Mouse (Mus musculus): Measurements from ENCODE around the gene Gm3138.
"Not testable (repeated sequence)": the region's sequence is repeated elsewhere in the genome, so short reads cannot be mapped to it uniquely, and the experiment has no call there.

Gene Gm3138

GRCm38 (mm10) chr14:4249331-4249730 lies at the start of gene Gm3138:
Gm3138 (plus strand) TSS chr14:4249631.
- not testable (repeated sequence) for DNase-seq

GRCm38 (mm10) chr14:4269238-4269950 lies 20.0 kb downstream of the Gm3138 start:
- DNase-seq: not testable (repeated sequence)

GRCm38 (mm10) chr14:4279828-4280227 lies 30.4 kb downstream of the Gm3138 start:
- DNase-seq: not testable (repeated sequence)
